Mouse (Mus musculus): ENCODE results near the gene Ranbp17. TPM values are rescaled to one million over a fixed set of nuclear protein-coding genes. Genes with fewer than 3 reads are reported as not detected.

Gene Ranbp17
- polyA plus RNA-seq, 1 experiment from 2014 or later: 12.2 TPM

- H3K9ac ChIP-seq (replicated peaks): no peak overlapping the region
- H3K27ac ChIP-seq: no peak overlapping the region
- H3K4me3 ChIP-seq (replicated peaks): no peak overlapping the region
- peaks cover 25% of the 10 kb centered on the region for H3K4me1 ChIP-seq (replicated peaks)
- H3K27me3 ChIP-seq: peaks cover 90% of the 10 kb centered on the region
- no peak overlapping the region; the same call in 1 of the 2 replicates for H3K4me2 ChIP-seq
- H3K36me3 ChIP-seq: no peaks in the 10 kb centered on the region
- no peak for ATAC-seq (ENCODE audit: insufficient number of reproducible peaks, insufficient read depth, low FRiP score, low TSS enrichment, low read depth)
- no peaks in the 10 kb centered on the region for H3K9me3 ChIP-seq
- 3% methylated on average over 25 of the region's 25 CpGs for WGBS
These were observed 317.8 kb downstream of the Ranbp17 start for GRCm38 (mm10) chr11:33195531-33196446.

DNA sequence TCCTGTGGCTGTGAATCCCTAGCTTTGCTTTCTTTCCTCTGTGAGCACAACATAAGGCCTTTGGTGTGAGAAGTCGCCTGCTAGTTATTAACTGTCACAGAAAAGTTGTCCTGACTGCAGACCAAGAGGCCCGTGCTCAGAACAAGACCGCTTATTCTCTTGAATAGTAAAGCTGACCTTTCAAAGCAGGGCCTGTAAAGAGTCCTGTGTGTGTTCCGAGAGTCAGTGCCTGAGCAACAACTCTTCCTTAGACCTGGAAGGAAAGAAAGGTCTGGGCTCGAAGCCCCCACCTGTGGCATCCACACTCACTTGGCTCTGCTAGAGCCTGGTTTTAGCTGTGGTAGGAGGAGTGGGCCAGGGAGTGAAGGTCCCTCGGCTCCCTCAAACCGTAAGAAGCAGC, 318.5 kb downstream of the Ranbp17 start:
- Histone ChIP-seq H3K9me3 (no peaks in the 10 kb centered on the region), H3K36me3 (no peaks in the 10 kb centered on the region), H3K4me1 (replicated peaks) (peaks cover 18% of the 10 kb centered on the region), H3K4me2 (no peak overlapping the region), H3K27ac (no peak overlapping the region), H3K27me3 (peaks cover 90% of the 10 kb centered on the region), H3K4me3 (replicated peaks) (no peak overlapping the region), H3K9ac (replicated peaks) (no peak overlapping the region)
- no peak for ATAC-seq (ENCODE audit: insufficient number of reproducible peaks, insufficient read depth, low FRiP score, low TSS enrichment, low read depth)
- WGBS: 25% methylated on average over 7 of the region's 7 CpGs

- peaks cover 79% of the 10 kb centered on the region for H3K27me3 ChIP-seq
- 0% methylated on average over 11 of the region's 12 CpGs for WGBS
- peak overlapping the region; percentile 43 for H3K4me2 ChIP-seq
- peaks cover 11% of the 10 kb centered on the region; the same call in 1 of the 2 replicates for H3K4me1 ChIP-seq (replicated peaks)
- H3K4me3 ChIP-seq (replicated peaks): peak overlapping the region; percentile 19
- no peaks in the 10 kb centered on the region for H3K9me3 ChIP-seq
- H3K36me3 ChIP-seq: no peaks in the 10 kb centered on the region
- peak; percentile 61; the same call in 1 of the 2 replicates for ATAC-seq (ENCODE audit: insufficient number of reproducible peaks, insufficient read depth, low FRiP score, low TSS enrichment, low read depth)
- H3K27ac ChIP-seq: no peak overlapping the region
- H3K9ac ChIP-seq (replicated peaks): no peak overlapping the region
These were observed 319.9 kb downstream of the Ranbp17 start for GRCm38 (mm10) chr11:33193695-33194094.

DNA sequence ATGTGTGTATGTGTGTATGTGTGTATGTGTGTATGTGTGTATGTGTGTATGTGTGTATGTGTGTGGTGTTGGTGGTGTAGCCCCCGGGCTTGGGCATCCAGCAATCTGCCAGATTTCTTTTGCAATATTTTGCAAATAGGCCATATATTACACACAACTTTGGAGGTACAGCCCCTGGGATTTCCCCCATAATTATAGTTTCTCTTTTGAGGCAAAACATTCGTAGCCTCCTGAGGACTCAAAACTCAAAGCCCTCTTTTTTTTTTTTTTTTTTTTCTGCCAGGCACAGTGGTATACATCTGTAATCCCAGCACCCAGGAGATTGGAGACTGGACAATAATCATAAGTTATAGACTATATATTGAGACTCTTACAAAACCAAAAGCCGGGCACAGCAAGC, 331.7 kb downstream of the Ranbp17 start:
- Histone ChIP-seq H3K36me3 (no peaks in the 10 kb centered on the region), H3K4me2 (no peak overlapping the region), H3K9ac (replicated peaks) (no peak overlapping the region), H3K27ac (no peak overlapping the region), H3K27me3 (peaks cover 33% of the 10 kb centered on the region), H3K4me3 (replicated peaks) (no peak overlapping the region), H3K4me1 (replicated peaks) (peaks cover 15% of the 10 kb centered on the region), H3K9me3 (no peaks in the 10 kb centered on the region)
- no peak for ATAC-seq (ENCODE audit: insufficient number of reproducible peaks, insufficient read depth, low FRiP score, low TSS enrichment, low read depth)
- 84% methylated on average over 3 of the region's 3 CpGs for WGBS

GRCm38 (mm10) chr11:33180701-33181116, 332.8 kb downstream of the Ranbp17 start:
- H3K27me3 ChIP-seq: peaks cover 43% of the 10 kb centered on the region
- ATAC-seq (ENCODE audit: insufficient number of reproducible peaks, insufficient read depth, low FRiP score, low TSS enrichment, low read depth): no peak

DNA sequence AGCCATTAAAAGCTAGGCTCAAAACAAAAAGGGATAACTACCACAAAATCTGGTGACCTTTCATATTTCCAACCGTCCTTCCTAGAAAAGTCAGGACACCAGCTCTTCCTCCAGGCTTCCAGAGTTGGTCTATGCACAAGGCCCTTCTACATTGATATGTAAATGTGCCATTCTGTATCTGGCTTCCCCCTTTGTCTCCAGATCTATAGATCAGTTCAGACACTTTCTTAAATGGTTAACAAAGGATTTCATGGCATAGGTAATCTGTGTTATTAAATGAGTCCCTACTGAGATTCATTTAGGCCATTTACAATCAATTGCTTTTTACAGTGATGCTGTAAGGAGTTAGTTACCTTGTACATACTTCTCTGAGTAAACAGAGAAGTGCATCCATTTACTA, 333.7 kb downstream of the Ranbp17 start:
- H3K4me3 ChIP-seq (replicated peaks): no peak overlapping the region
- no peaks in the 10 kb centered on the region for H3K9me3 ChIP-seq
- H3K4me2 ChIP-seq: no peak overlapping the region
- no peak overlapping the region for H3K27ac ChIP-seq
- 69% methylated on average over 1 of the region's 1 CpGs for WGBS
- peaks cover 15% of the 10 kb centered on the region for H3K4me1 ChIP-seq (replicated peaks)
- peaks cover 49% of the 10 kb centered on the region for H3K27me3 ChIP-seq
- no peak overlapping the region for H3K9ac ChIP-seq (replicated peaks)
- no peaks in the 10 kb centered on the region for H3K36me3 ChIP-seq
- ATAC-seq (ENCODE audit: insufficient number of reproducible peaks, insufficient read depth, low FRiP score, low TSS enrichment, low read depth): no peak

More at GRCm38 (mm10) chr11:33180701-33181116, 332.8 kb downstream of the Ranbp17 start:
- no peak overlapping the region for H3K27ac ChIP-seq
- H3K9ac ChIP-seq (replicated peaks): peak overlapping the region; percentile 50
- peak overlapping the region; percentile 70 for H3K4me2 ChIP-seq
- WGBS: 1% methylated on average over 18 of the region's 18 CpGs
- peaks cover 15% of the 10 kb centered on the region for H3K4me1 ChIP-seq (replicated peaks)
- H3K9me3 ChIP-seq: no peaks in the 10 kb centered on the region
- H3K36me3 ChIP-seq: no peaks in the 10 kb centered on the region
- H3K4me3 ChIP-seq (replicated peaks): peak overlapping the region; percentile 34

DNA sequence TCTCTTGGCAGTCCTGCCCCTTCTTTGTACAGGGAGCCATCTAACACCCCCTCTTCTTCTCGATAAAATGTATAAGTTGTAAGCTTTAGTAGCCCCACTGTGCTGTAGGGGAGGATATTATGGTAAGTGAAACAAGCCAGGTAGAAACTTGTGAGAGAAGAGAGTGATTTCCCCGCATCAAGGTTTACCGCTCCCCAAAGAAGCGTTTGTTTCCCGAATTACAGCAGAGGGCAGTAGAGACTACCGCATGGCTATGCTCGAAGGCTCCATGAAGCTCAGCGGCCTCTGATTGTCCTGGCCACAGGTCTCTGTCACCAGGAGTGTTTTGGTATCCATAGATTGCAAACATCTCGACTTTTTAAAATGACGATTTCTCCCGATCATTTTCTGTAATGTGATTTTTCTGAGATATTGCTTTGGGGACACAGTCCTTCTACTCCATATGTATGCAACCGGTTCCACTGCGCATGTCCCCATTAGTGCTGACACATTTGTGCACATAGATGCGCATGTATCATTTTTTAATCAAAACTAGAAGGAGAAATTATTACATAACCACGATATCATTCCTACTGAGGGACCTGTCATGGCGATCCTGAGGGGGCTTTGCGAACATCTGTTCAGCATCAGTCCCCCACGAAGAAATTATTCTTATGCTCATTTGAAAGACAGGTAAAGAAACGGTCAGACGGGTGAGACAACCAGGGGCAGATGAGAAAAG, 336.9 kb downstream of the Ranbp17 start:
- Histone ChIP-seq H3K9me3 (no peaks in the 10 kb centered on the region), H3K4me1 (replicated peaks) (peaks cover 15% of the 10 kb centered on the region), H3K4me2 (no peak overlapping the region), H3K27me3 (peaks cover 47% of the 10 kb centered on the region), H3K4me3 (replicated peaks) (no peak overlapping the region), H3K9ac (replicated peaks) (no peak overlapping the region), H3K36me3 (no peaks in the 10 kb centered on the region), H3K27ac (no peak overlapping the region)
- WGBS: 33% methylated on average over 20 of the region's 20 CpGs
- ATAC-seq (ENCODE audit: insufficient number of reproducible peaks, insufficient read depth, low FRiP score, low TSS enrichment, low read depth): no peak

GRCm38 (mm10) chr11:33175768-33176167, 337.8 kb downstream of the Ranbp17 start:
- H3K27ac ChIP-seq: no peak overlapping the region
- H3K9me3 ChIP-seq: no peaks in the 10 kb centered on the region
- H3K9ac ChIP-seq (replicated peaks): no peak overlapping the region
- peaks cover 9% of the 10 kb centered on the region for H3K4me1 ChIP-seq (replicated peaks)
- H3K36me3 ChIP-seq: no peaks in the 10 kb centered on the region
- no peak for ATAC-seq (ENCODE audit: insufficient number of reproducible peaks, insufficient read depth, low FRiP score, low TSS enrichment, low read depth)
- no peak overlapping the region for H3K4me2 ChIP-seq
- peaks cover 44% of the 10 kb centered on the region for H3K27me3 ChIP-seq
- no peak overlapping the region for H3K4me3 ChIP-seq (replicated peaks)
- WGBS: 65% methylated on average over 3 of the region's 3 CpGs

- no peak for ATAC-seq (ENCODE audit: insufficient number of reproducible peaks, insufficient read depth, low FRiP score, low TSS enrichment, low read depth)
- H3K4me2 ChIP-seq: no peak overlapping the region
- no peaks in the 10 kb centered on the region for H3K9me3 ChIP-seq
- H3K27ac ChIP-seq: no peak overlapping the region
- H3K4me1 ChIP-seq (replicated peaks): no peaks in the 10 kb centered on the region
- WGBS: 11% methylated on average over 9 of the region's 9 CpGs
- H3K4me3 ChIP-seq (replicated peaks): no peak overlapping the region
- H3K27me3 ChIP-seq: peaks cover 12% of the 10 kb centered on the region
- H3K9ac ChIP-seq (replicated peaks): no peak overlapping the region
- no peaks in the 10 kb centered on the region for H3K36me3 ChIP-seq
These were observed 343.1 kb downstream of the Ranbp17 start for GRCm38 (mm10) chr11:33170489-33170888.

- Histone ChIP-seq H3K4me1 (replicated peaks) (peaks cover 15% of the 10 kb centered on the region), H3K36me3 (peaks cover 35% of the 10 kb centered on the region), H3K27ac (peak within 1 kb of the TSS; percentile 98), H3K4me2 (peak within 1 kb of the TSS; percentile 89), H3K4me3 (replicated peaks) (peak within 1 kb of the TSS; percentile 95), H3K9me3 (no peaks in the 10 kb centered on the region), H3K9ac (replicated peaks) (peak within 1 kb of the TSS; percentile 96), H3K27me3 (peaks cover 3% of the 10 kb centered on the region; the same call in 1 of the 2 replicates)
- peak; percentile 97 for ATAC-seq (ENCODE audit: insufficient number of reproducible peaks, insufficient read depth, low FRiP score, low TSS enrichment, low read depth)
- 3% methylated on average over 49 of the region's 49 CpGs for WGBS
These were observed 350.5 kb downstream of the Ranbp17 start, which contains the start of gene Npm1 for GRCm38 (mm10) chr11:33162998-33163506. TSS of gene Npm1 (minus strand) at chr11:33163206.
